Mouse (Mus musculus) common myeloid progenitor, adult 5-6 weeks (primary cell): Measurements from ENCODE around the gene Gm17093. TPM values are rescaled to one million over a fixed set of nuclear protein-coding genes. Genes with fewer than 3 reads are reported as not detected.
"Not testable (repeated sequence)": the region's sequence is repeated elsewhere in the genome, so short reads cannot be mapped to it uniquely, and the experiment has no call there.

Source experiments
- ATAC-seq: replicated peaks from 2 replicates; pipeline ENCODE4 v1.8.0; 2016; ENCODE audit warnings: low read depth, mild to moderate bottlenecking, moderate TSS enrichment, inconsistent platforms; ENCODE audit not compliant: poor library complexity, severe bottlenecking
- total RNA-seq: library from RNA; stranded (forward); fragments of 200-1000, 187-1606 nt; gene quantifications from 2 replicates; pipeline ENCODE4 v1.2.3, GENCODE M21; 2017

Gm17093 gene
- not detected in 2 replicates for total RNA-seq

GRCm38 (mm10) chr14:44517976-44518375, at the start of gene Gm17093:
Gene Gm17093 (plus strand): TSS chr14:44518276.
- not testable (repeated sequence) for ATAC-seq

- not testable (repeated sequence) for ATAC-seq
These were observed 25.9 kb upstream of the Gm17093 start, which contains the start of gene BC061237 for GRCm38 (mm10) chr14:44492163-44492562. Gene BC061237 (plus strand): TSS chr14:44492463.

DNA sequence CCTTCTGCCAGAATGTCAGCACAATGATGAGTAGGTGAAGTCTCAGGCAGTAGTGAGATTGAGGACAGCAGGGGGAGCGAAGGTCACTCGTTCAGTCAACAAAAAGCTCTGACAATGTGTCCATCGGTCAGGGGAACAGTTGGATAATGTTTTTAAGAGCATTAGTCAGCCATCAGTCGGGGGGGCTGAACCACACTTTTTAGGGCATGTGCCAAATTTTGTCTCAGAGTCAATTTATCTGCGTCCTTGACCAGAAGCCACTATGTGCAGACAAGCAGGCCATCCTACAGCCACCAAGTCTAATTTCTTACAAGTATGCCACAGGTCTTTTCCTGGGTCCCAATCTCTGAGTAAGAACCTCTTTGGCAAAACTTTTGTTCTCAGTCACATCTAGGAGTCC, 29.9 kb downstream of the Gm17093 start:
- ATAC-seq = not testable (repeated sequence)

Other genes starting within 250 kb of the Gm17093 start
- gene Gm8220, start 232.7 kb upstream of the Gm17093 start, total RNA-seq = not detected in 2 replicates
- gene Gm5930, start 179.7 kb upstream of the Gm17093 start, total RNA-seq = not detected in 2 replicates
- gene Gm8229, start 152.9 kb upstream of the Gm17093 start, total RNA-seq = not detected in 2 replicates
- not detected in 2 replicates for gene Gm3371, start 107.6 kb upstream of the Gm17093 start, total RNA-seq
- gene Gm8232, start 84.6 kb upstream of the Gm17093 start, total RNA-seq = not detected in 2 replicates
- gene BC061237, start 25.8 kb upstream of the Gm17093 start, total RNA-seq = not detected in 2 replicates
- not detected in 2 replicates for gene Gm8247, start 64.9 kb downstream of the Gm17093 start, total RNA-seq
- gene Gm5624, start 109.7 kb downstream of the Gm17093 start, total RNA-seq = not detected in 2 replicates
- not detected in 2 replicates for gene Gm8257, start 188.2 kb downstream of the Gm17093 start, total RNA-seq
- gene Gm8267, start 232.1 kb downstream of the Gm17093 start, total RNA-seq = not detected in 2 replicates